Mouse (Mus musculus) ES-Bruce4 (cell line): Measurements from ENCODE around the gene Samd4b.

Experiments
- CTCF ChIP-seq: IDR thresholded peaks from one replicate; pipeline ENCODE4 v1.8.1; 2011; ENCODE audit warnings: low read depth, low read length
- EP300 ChIP-seq: IDR thresholded peaks from 2 replicates; pipeline ENCODE4 v1.6.1; 2011; ENCODE audit warnings: low read depth, low read length; ENCODE audit not compliant: insufficient read depth

- no peak for TF ChIP-seq CTCF
- no peak for TF ChIP-seq EP300
Measured at GRCm38 (mm10) chr7:28477363-28477762, 120.6 kb downstream of the Samd4b start.
